Mouse (Mus musculus) testis, adult 2 months (tissue): ENCODE data around the gene Paqr3.

Experiments used
- CTCF ChIP-seq: fragments of 200-500 bp; IDR thresholded peaks from 2 replicates; pipeline ENCODE4 v1.5.1; 2012; ENCODE audit warnings: low read depth, mild to moderate bottlenecking, inconsistent platforms, low read length, moderate library complexity; ENCODE audit not compliant: control insufficient read depth, insufficient read depth, insufficient replicate concordance
- POLR2A ChIP-seq: fragments of 200-500 bp; IDR thresholded peaks from 2 replicates; pipeline ENCODE4 v1.6.1; 2012; ENCODE audit warnings: low read depth, mild to moderate bottlenecking, inconsistent platforms, low read length, moderate library complexity; ENCODE audit not compliant: control insufficient read depth

DNA sequence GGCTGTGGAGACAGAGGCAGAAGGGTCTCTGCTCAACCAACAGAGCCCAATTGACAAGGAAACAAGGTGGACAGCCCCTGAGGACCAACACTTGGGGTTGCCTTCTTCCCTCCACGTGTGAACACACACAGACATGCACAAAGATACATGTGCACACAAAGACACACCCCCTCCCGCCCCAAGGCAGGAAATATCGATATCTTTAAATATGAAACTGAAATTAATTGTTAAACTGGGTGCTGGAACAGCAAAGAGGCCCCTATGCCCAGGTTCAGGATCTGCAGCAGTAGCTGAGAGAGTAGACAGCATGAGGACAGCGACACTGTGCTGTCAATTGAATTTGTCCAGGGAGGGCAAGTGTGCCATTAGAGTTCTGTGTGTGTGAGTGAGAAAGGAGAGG is 45.6 kb downstream of the Paqr3 start:
- no peak for TF ChIP-seq POLR2A
- TF ChIP-seq CTCF = no peak
